Mouse (Mus musculus): ENCODE measurements around the gene Klhl10. TPM values are rescaled to one million over a fixed set of nuclear protein-coding genes. Genes with fewer than 3 reads are reported as not detected.

Gene Klhl10
- total and polyA plus RNA-seq, 3 experiments = 0.65 to 0.81 TPM; not detected in 1

DNA sequence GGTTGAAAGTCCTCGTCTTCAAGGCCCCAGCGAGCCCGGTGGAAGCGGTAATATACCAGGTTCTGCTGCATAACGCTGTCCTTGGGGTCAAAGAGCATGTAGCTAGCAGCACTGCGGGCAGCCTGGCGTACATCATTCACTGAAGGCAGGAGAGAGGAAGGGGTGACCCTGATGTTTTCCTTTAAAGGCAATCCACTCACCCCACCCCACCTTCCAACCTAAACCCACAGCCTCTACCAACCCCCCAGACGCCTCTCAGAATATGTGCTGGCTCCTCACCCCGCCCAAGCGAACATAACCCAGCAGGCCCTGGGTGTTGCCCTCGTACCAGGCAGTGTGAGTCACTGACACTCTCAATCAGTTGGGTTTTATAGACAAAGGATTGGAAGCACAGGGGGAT, 30.0 kb upstream of the Klhl10 start:
- DNase-seq (ENCODE audit: low read depth, low spot score) = no peak
- no peaks in the 10 kb centered on the region for H3K4me1 ChIP-seq (ENCODE audit: control insufficient read depth in 1 of 2, insufficient read depth in 2 of 2, low read length in 2 of 2)
- H3K9me3 ChIP-seq (replicated peaks; ENCODE audit: insufficient read depth, low read length) = no peaks in the 10 kb centered on the region
- no peak overlapping the region for H3K4me3 ChIP-seq (ENCODE audit: control insufficient read depth in 1 of 2, insufficient read depth in 1 of 2, low read depth in 2 of 2, low read length in 2 of 2)
- no peak overlapping the region for H3K27ac ChIP-seq (ENCODE audit: control insufficient read depth, low read depth, low read length)
- no peak for TF ChIP-seq JUND (IDR thresholded peaks at IDR 0.05; ENCODE audit: low read depth, low read length)
- no peak for TF ChIP-seq CHD2 (IDR thresholded peaks at IDR 0.05; ENCODE audit: low read length)
- TF ChIP-seq USF1 (IDR thresholded peaks at IDR 0.05; ENCODE audit: low read depth, low read length) = no peak
- TF ChIP-seq ELF1 (IDR thresholded peaks at IDR 0.05; ENCODE audit: low read depth, low read length) = no peak
- TF ChIP-seq MAFK (IDR thresholded peaks at IDR 0.05; ENCODE audit: borderline replicate concordance, low read depth, low read length) = no peak
- TF ChIP-seq KAT2A (conservative IDR thresholded peaks at IDR 0.05; ENCODE audit: low read depth, low read length) = no peak
- no peak for TF ChIP-seq SIN3A (IDR thresholded peaks at IDR 0.05; ENCODE audit: low read length)
- no peak for TF ChIP-seq USF2 (IDR thresholded peaks at IDR 0.05; ENCODE audit: borderline replicate concordance in 1 of 2, insufficient read depth in 1 of 2, low read depth in 1 of 2, low read length in 2 of 2)
- TF ChIP-seq RCOR1 (IDR thresholded peaks at IDR 0.05; ENCODE audit: low read depth, low read length) = no peak
- no peak for TF ChIP-seq MYB (IDR thresholded peaks at IDR 0.05; ENCODE audit: low read depth, low read length)
- TF ChIP-seq CTCF (IDR thresholded peaks at IDR 0.05 in 2 of 3, conservative IDR thresholded peaks at IDR 0.05 in 1 of 3; ENCODE audit: control insufficient read depth in 1 of 3, insufficient read depth in 1 of 3, low read depth in 2 of 3, low read length in 3 of 3, poor library complexity in 1 of 3, severe bottlenecking in 1 of 3) = no peak
- no peak for TF ChIP-seq ZKSCAN1 (IDR thresholded peaks at IDR 0.05; ENCODE audit: low read depth, low read length)
- no peak for TF ChIP-seq ETS1 (IDR thresholded peaks at IDR 0.05; ENCODE audit: low read depth, low read length)
- H3K27me3 ChIP-seq (ENCODE audit: control insufficient read depth in 1 of 2, insufficient read depth in 2 of 2, low read length in 2 of 2) = no peaks in the 10 kb centered on the region; a peak in 1 of 4 replicates
- H3K9ac ChIP-seq (ENCODE audit: control insufficient read depth, low read depth, low read length, poor library complexity, severe bottlenecking) = no peak overlapping the region
- no peaks in the 10 kb centered on the region for H3K36me3 ChIP-seq (ENCODE audit: control insufficient read depth in 1 of 2, insufficient read depth in 2 of 2, low read length in 2 of 2)
- no peaks in the 10 kb centered on the region for H3K79me2 ChIP-seq (ENCODE audit: control insufficient read depth, insufficient read depth, low read length, poor library complexity)

DNA sequence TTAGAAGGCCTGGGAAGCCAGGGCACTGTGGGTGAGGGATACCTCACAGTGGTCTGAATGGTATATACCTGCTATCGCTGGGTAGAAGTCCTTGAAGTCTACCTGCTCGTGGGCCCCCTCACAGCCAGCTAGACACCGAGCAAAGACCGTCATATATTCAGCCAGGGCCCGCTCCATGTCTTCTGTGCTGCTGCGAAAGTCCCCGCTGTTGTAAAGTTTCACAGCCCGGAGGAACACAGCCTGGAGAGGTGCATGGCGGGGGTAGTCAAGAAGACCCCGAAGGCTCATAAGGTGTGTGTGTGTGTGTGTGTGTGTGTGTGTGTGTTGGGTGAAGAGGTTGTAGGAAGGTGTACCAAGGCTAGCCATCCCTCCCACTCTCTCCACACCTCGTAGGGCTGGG, 28.2 kb upstream of the Klhl10 start:
- DNase-seq (ENCODE audit: low read depth, low spot score) = no peak
- Histone ChIP-seq H3K27me3 (ENCODE audit: control insufficient read depth in 1 of 2, insufficient read depth in 2 of 2, low read length in 2 of 2) (no peaks in the 10 kb centered on the region; a peak in 1 of 4 replicates), H3K4me3 (ENCODE audit: control insufficient read depth in 1 of 2, insufficient read depth in 1 of 2, low read depth in 2 of 2, low read length in 2 of 2) (no peak overlapping the region), H3K36me3 (ENCODE audit: control insufficient read depth in 1 of 2, insufficient read depth in 2 of 2, low read length in 2 of 2) (no peaks in the 10 kb centered on the region), H3K79me2 (ENCODE audit: control insufficient read depth, insufficient read depth, low read length, poor library complexity) (no peaks in the 10 kb centered on the region), H3K27ac (ENCODE audit: control insufficient read depth, low read depth, low read length) (no peak overlapping the region), H3K9ac (ENCODE audit: control insufficient read depth, low read depth, low read length, poor library complexity, severe bottlenecking) (no peak overlapping the region), H3K4me1 (ENCODE audit: control insufficient read depth in 1 of 2, insufficient read depth in 2 of 2, low read length in 2 of 2) (no peaks in the 10 kb centered on the region), H3K9me3 (replicated peaks; ENCODE audit: insufficient read depth, low read length) (no peaks in the 10 kb centered on the region)
- TF ChIP-seq USF2 (IDR thresholded peaks at IDR 0.05; ENCODE audit: borderline replicate concordance in 1 of 2, insufficient read depth in 1 of 2, low read depth in 1 of 2, low read length in 2 of 2) (no peak), GABPA (IDR thresholded peaks at IDR 0.05; ENCODE audit: low read depth, low read length) (no peak), ETS1 (IDR thresholded peaks at IDR 0.05; ENCODE audit: low read depth, low read length) (no peak), ZMIZ1 (IDR thresholded peaks at IDR 0.05; ENCODE audit: low read depth, low read length) (no peak), RCOR1 (IDR thresholded peaks at IDR 0.05; ENCODE audit: low read depth, low read length) (no peak), MAFK (IDR thresholded peaks at IDR 0.05; ENCODE audit: borderline replicate concordance, low read depth, low read length) (no peak), UBTF (IDR thresholded peaks at IDR 0.05; ENCODE audit: borderline replicate concordance, insufficient read depth, low read depth, low read length) (no peak), NRF1 (IDR thresholded peaks at IDR 0.05; ENCODE audit: insufficient read depth, low read depth, low read length, poor library complexity, severe bottlenecking) (no peak), MEF2A (IDR thresholded peaks at IDR 0.05; ENCODE audit: extremely low read depth, insufficient replicate concordance, low read depth, low read length, poor library complexity, severe bottlenecking) (no peak), CTCF (IDR thresholded peaks at IDR 0.05 in 2 of 3, conservative IDR thresholded peaks at IDR 0.05 in 1 of 3; ENCODE audit: control insufficient read depth in 1 of 3, insufficient read depth in 1 of 3, low read depth in 2 of 3, low read length in 3 of 3, poor library complexity in 1 of 3, severe bottlenecking in 1 of 3) (no peak), TCF12 (IDR thresholded peaks at IDR 0.05; ENCODE audit: low read depth, low read length) (no peak), GATA1 (IDR thresholded peaks at IDR 0.05; ENCODE audit: low read depth, low read length) (no peak), TAL1 (IDR thresholded peaks at IDR 0.05; ENCODE audit: low read length) (no peak), MXI1 (IDR thresholded peaks at IDR 0.05; ENCODE audit: low read depth, low read length) (no peak), ZC3H11A (IDR thresholded peaks at IDR 0.05; ENCODE audit: low read depth, low read length) (no peak), ZNF384 (IDR thresholded peaks at IDR 0.05; ENCODE audit: low read depth, low read length) (no peak), POLR2AphosphoS2 (IDR thresholded peaks at IDR 0.05; ENCODE audit: low read length) (no peak), HCFC1 (IDR thresholded peaks at IDR 0.05; ENCODE audit: low read depth, low read length) (no peak), JUND (IDR thresholded peaks at IDR 0.05; ENCODE audit: low read depth, low read length) (no peak), POLR2A (IDR thresholded peaks at IDR 0.05; ENCODE audit: control insufficient read depth in 1 of 2, insufficient read depth in 1 of 2, low read depth in 1 of 2, low read length in 2 of 2, poor library complexity in 1 of 2) (no peak)
